Mouse (Mus musculus) liver, postnatal 0 days (tissue): ENCODE data around the gene Tmem135. TPM values are rescaled to one million over a fixed set of nuclear protein-coding genes. Genes with fewer than 3 reads are reported as not detected.
A peak's percentile ranks its signal among the peaks of the same experiment; 100 is the strongest.
"Not testable (repeated sequence)": the region's sequence is repeated elsewhere in the genome, so short reads cannot be mapped to it uniquely, and the experiment has no call there.

Source experiments
- ATAC-seq: fragments of 200-750 bp; cut with Nextera tagmentation; 2 replicates; pipeline ENCODE4 v1.8.0; 2017; ENCODE audit warnings: mild to moderate bottlenecking, moderate library complexity
- DNase-seq: peaks from one replicate; pipeline ENCODE4 v3.0.0-alpha.2; 2016
- H3K27ac ChIP-seq: fragments of 300-500 bp; sonication (generic); 2 replicates; pipeline ENCODE4 v1.5.1; 2014; ENCODE audit warnings: antibody characterized with exemption, moderate library complexity, mild to moderate bottlenecking, low read depth
- H3K27me3 ChIP-seq: fragments of 300-500 bp; sonication (generic); 2 replicates; pipeline ENCODE4 v1.6.1; 2014; ENCODE audit warnings: low read length, control low read depth, mixed read lengths; ENCODE audit not compliant: insufficient read depth
- H3K36me3 ChIP-seq: fragments of 300-500 bp; sonication (generic); replicated peaks from 2 replicates; pipeline ENCODE4 v1.6.1; 2014; ENCODE audit warnings: mild to moderate bottlenecking, control low read depth, low read length, moderate library complexity, mixed read lengths; ENCODE audit not compliant: insufficient read depth
- H3K4me1 ChIP-seq: fragments of 300-500 bp; sonication (generic); 2 replicates; pipeline ENCODE4 v1.6.1; 2014; ENCODE audit warnings: antibody characterized with exemption, mild to moderate bottlenecking, control low read depth; ENCODE audit not compliant: insufficient read depth
- H3K4me2 ChIP-seq: fragments of 300-500 bp; sonication (generic); 2 replicates; pipeline ENCODE4 v1.6.1; 2014; ENCODE audit warnings: low read depth, mild to moderate bottlenecking, low read length, moderate library complexity, mixed read lengths
- H3K4me3 ChIP-seq: fragments of 300-500 bp; sonication (generic); 2 replicates; pipeline ENCODE4 v1.5.1; 2014; ENCODE audit warnings: low read depth, low read length
- H3K9ac ChIP-seq: fragments of 300-500 bp; sonication (generic); replicated peaks from 2 replicates; pipeline ENCODE4 v1.6.1; 2014; ENCODE audit warnings: mild to moderate bottlenecking, moderate library complexity
- H3K9me3 ChIP-seq: fragments of 300-500 bp; sonication (generic); 2 replicates; pipeline ENCODE4 v1.6.1; 2016; ENCODE audit warnings: mild to moderate bottlenecking, control low read depth, low read length, mixed read lengths
- CTCF ChIP-seq: sonication (generic); IDR thresholded peaks from 2 replicates; pipeline ENCODE4 v1.5.1; 2016; ENCODE audit warnings: antibody characterized with exemption, low read depth
- EP300 ChIP-seq: IDR thresholded peaks from 2 replicates; pipeline ENCODE4 v1.6.1; 2016; ENCODE audit warnings: antibody characterized with exemption, low read depth, mild to moderate bottlenecking
- WGBS: fragments of 180-500 bp; shearing (Covaris S2); extraction: QIAGEN DNeasy Blood & Tissue Kit; methylation state at CpG from one replicate; pipeline ENCODE4 v1.1.7; 2014; ENCODE audit not compliant: insufficient replicate concordance; 5-methylcytosine and 5-hydroxymethylcytosine counted together
- polyA plus RNA-seq: library from polyadenylated mRNA; unstranded; fragments of >200 nt; fragmentation: Nextera tagmentation; extraction: Ambion mirVana; gene quantifications from 2 replicates; pipeline ENCODE4 v1.2.1, GENCODE M21; 2015

The Tmem135 gene
- polyA plus RNA-seq, 1 experiment from 2014 or later: 31.7 TPM

DNA sequence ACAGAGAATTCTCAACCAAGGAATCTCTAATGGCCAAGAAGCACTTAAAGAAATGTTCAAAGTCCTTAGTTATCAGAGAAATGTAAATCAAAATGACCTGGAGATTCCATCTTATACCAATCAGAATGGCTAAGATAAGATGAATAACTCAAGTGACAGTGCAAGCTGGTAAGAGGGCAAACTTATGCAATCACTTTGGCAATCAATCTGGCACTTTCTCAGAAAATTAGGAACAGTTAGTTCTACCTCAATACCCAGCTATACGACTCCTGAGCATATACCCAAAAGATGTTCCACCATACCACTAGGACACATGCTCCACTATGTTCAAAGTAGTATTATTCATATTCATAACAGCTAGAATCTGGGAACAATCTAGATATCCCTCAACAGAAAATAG is 74.1 kb downstream of the Tmem135 start:
- Histone ChIP-seq H3K27me3 (no peaks in the 10 kb centered on the region), H3K4me2 (no peak overlapping the region), H3K9ac (no peak overlapping the region), H3K4me1 (peaks cover 18% of the 10 kb centered on the region; the same call in 1 of the 2 replicates), H3K27ac (no peak overlapping the region), H3K36me3 (no peaks in the 10 kb centered on the region), H3K4me3 (no peak overlapping the region), H3K9me3 (no peaks in the 10 kb centered on the region)
- WGBS: 53% methylated on average over 1 of the region's 1 CpGs
- TF ChIP-seq EP300 (no peak), CTCF (no peak)
- no peak for DNase-seq
- no peak for ATAC-seq

- WGBS: 60% methylated on average over 5 of the region's 5 CpGs
- Histone ChIP-seq H3K36me3 (no peaks in the 10 kb centered on the region), H3K9ac (no peak overlapping the region), H3K27ac (peak overlapping the region; percentile 86), H3K4me1 (peaks cover 16% of the 10 kb centered on the region; the same call in 1 of the 2 replicates), H3K27me3 (no peaks in the 10 kb centered on the region), H3K9me3 (no peaks in the 10 kb centered on the region), H3K4me3 (no peak overlapping the region), H3K4me2 (peak overlapping the region; percentile 14)
- ATAC-seq (no peak), DNase-seq (no peak)
- TF ChIP-seq CTCF (no peak), EP300 (no peak)
These were observed 76.3 kb downstream of the Tmem135 start for GRCm38 (mm10) chr7:89327731-89328130.

GRCm38 (mm10) chr7:89326761-89327160 is 77.3 kb downstream of the Tmem135 start:
- Histone ChIP-seq H3K4me3 (no peak overlapping the region), H3K4me1 (peaks cover 13% of the 10 kb centered on the region; the same call in 1 of the 2 replicates), H3K9me3 (no peaks in the 10 kb centered on the region), H3K27me3 (no peaks in the 10 kb centered on the region), H3K36me3 (no peaks in the 10 kb centered on the region), H3K4me2 (peak overlapping the region; percentile 44; the same call in 1 of the 2 replicates), H3K9ac (no peak overlapping the region), H3K27ac (peak overlapping the region; percentile 86)
- DNase-seq (no peak), ATAC-seq (peak; percentile 93)
- TF ChIP-seq EP300 (peak; percentile 60; the same call in 1 of the 2 replicates), CTCF (no peak)
- 32% methylated on average over 4 of the region's 4 CpGs for WGBS

DNA sequence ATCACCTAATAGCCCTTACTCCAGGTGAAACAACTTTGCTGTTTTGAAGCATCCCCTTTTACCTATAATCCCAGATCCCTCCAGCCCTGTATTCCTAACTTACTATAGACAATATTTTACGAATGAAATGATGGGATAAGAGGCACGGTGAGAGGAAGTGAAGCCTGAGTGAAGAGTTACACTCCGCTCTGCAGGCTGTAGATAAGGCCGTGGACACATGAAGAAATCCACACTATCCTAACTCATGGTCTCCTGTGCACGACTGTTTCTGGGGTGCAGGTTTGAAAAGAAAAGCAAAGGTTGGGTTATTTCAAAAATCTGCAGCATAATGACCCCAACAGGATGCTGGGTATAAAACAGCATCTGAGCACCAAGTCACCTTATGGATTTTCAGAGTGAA is 77.8 kb downstream of the Tmem135 start:
- H3K36me3 ChIP-seq: no peaks in the 10 kb centered on the region
- no peak overlapping the region for H3K4me3 ChIP-seq
- no peak for TF ChIP-seq EP300
- TF ChIP-seq CTCF: no peak
- no peak for DNase-seq
- WGBS: 29% methylated on average over 5 of the region's 5 CpGs
- H3K9me3 ChIP-seq: no peaks in the 10 kb centered on the region
- H3K27ac ChIP-seq: peak overlapping the region; percentile 86
- H3K4me1 ChIP-seq: peaks cover 11% of the 10 kb centered on the region; the same call in 1 of the 2 replicates
- peak overlapping the region; percentile 6 for H3K9ac ChIP-seq
- no peaks in the 10 kb centered on the region for H3K27me3 ChIP-seq
- ATAC-seq: peak; percentile 41; the same call in 1 of the 2 replicates
- peak overlapping the region; percentile 44 for H3K4me2 ChIP-seq

DNA sequence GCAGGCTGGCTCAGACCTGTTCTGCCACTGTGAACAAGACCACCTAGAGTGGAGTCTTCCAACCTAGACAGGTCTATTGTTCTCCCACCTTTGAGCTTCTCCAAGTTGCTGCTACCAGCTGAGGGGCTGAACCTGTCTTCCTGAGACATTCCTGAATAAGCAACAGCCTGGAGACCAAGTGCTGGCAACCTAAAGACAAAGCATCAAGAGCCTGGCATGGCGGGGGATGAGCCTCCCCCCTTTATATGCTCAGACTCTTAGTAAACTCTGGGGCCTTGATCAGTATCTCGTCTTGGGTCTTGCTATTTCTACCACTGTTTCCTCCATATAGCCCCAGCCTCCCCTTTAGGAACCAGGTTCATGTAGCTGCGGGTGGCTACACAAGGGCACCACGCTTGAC is 81.3 kb downstream of the Tmem135 start:
- not testable (repeated sequence) for H3K27ac ChIP-seq

GRCm38 (mm10) chr7:89319351-89319750 is 84.7 kb downstream of the Tmem135 start:
- ATAC-seq (no peak), DNase-seq (no peak)
- 50% methylated on average over 1 of the region's 1 CpGs for WGBS
- Histone ChIP-seq H3K9ac (no peak overlapping the region), H3K4me2 (no peak overlapping the region), H3K36me3 (no peaks in the 10 kb centered on the region), H3K27me3 (no peaks in the 10 kb centered on the region), H3K9me3 (no peaks in the 10 kb centered on the region), H3K27ac (0 out of 2 replicates have a peak overlapping the region, but pooled peaks have one; percentile 35), H3K4me3 (no peak overlapping the region), H3K4me1 (no peaks in the 10 kb centered on the region)
- no peak for TF ChIP-seq CTCF
- no peak for TF ChIP-seq EP300

More for the DNA sequence above, 81.3 kb downstream of the Tmem135 start:
- DNase-seq, H3K4me1 ChIP-seq, H3K9ac ChIP-seq, H3K36me3 ChIP-seq, H3K4me3 ChIP-seq, H3K27me3 ChIP-seq, ATAC-seq, H3K4me2 ChIP-seq, H3K9me3 ChIP-seq: not testable (repeated sequence)
- 84% methylated on average over 4 of the region's 4 CpGs for WGBS

DNA sequence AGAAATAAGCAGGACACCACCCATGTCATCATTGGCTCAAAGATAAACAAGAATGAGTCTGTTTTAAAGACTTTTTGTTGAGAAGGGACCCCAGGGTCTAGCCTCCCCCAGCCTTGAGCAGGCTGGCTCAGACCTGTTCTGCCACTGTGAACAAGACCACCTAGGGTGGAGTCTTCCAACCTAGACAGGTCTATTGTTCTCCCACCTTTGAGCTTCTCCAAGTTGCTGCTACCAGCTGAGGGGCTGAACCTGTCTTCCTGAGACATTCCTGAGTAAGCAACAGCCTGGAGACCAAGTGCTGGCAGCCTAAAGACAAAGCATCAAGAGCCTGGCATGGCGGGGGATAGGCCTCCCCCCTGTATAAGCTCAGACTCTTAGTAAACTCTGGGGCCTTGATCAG is 86.9 kb downstream of the Tmem135 start:
- not testable (repeated sequence) for H3K4me2 ChIP-seq, H3K27me3 ChIP-seq, H3K4me1 ChIP-seq, H3K36me3 ChIP-seq, ATAC-seq, DNase-seq, H3K9ac ChIP-seq, H3K9me3 ChIP-seq, H3K4me3 ChIP-seq, H3K27ac ChIP-seq
- 75% methylated on average over 1 of the region's 1 CpGs for WGBS
